Mouse (Mus musculus) lung, embryonic 15.5 days (tissue): ENCODE measurements around the gene Mapkapk3. TPM values are rescaled to one million over a fixed set of nuclear protein-coding genes. Genes with fewer than 3 reads are reported as not detected.
A peak's percentile ranks its signal among the peaks of the same experiment; 100 is the strongest.
"Not testable (repeated sequence)": the region's sequence is repeated elsewhere in the genome, so short reads cannot be mapped to it uniquely, and the experiment has no call there.

Experiments used
- ATAC-seq: fragments of 200-750 bp; cut with Nextera tagmentation; 2 replicates; pipeline ENCODE4 v1.8.0; 2017; ENCODE audit warnings: moderate number of reproducible peaks, borderline replicate concordance; ENCODE audit not compliant: low FRiP score, low TSS enrichment; ENCODE audit errors: extremely low read depth
- H3K27ac ChIP-seq: fragments of 300-500 bp; sonication (generic); 2 replicates; pipeline ENCODE4 v1.5.1; 2015; ENCODE audit warnings: moderate library complexity, mild to moderate bottlenecking, inconsistent platforms
- H3K27me3 ChIP-seq: fragments of 300-500 bp; sonication (generic); 2 replicates; pipeline ENCODE4 v1.6.1; 2015; ENCODE audit warnings: inconsistent platforms
- H3K36me3 ChIP-seq: fragments of 300-500 bp; sonication (generic); 2 replicates; pipeline ENCODE4 v1.6.1; 2015; ENCODE audit warnings: inconsistent platforms
- H3K4me1 ChIP-seq: fragments of 300-500 bp; sonication (generic); 2 replicates; pipeline ENCODE4 v1.6.1; 2015; ENCODE audit warnings: inconsistent platforms
- H3K4me2 ChIP-seq: fragments of 300-500 bp; sonication (generic); 2 replicates; pipeline ENCODE4 v1.6.1; 2015; ENCODE audit warnings: inconsistent platforms, mild to moderate bottlenecking, moderate library complexity
- H3K4me3 ChIP-seq: fragments of 300-500 bp; sonication (generic); 2 replicates; pipeline ENCODE4 v1.5.1; 2015; ENCODE audit warnings: mild to moderate bottlenecking, inconsistent platforms
- H3K9ac ChIP-seq: fragments of 300-500 bp; sonication (generic); 2 replicates; pipeline ENCODE4 v1.6.1; 2015; ENCODE audit warnings: inconsistent platforms
- H3K9me3 ChIP-seq: fragments of 300-500 bp; sonication (generic); 2 replicates; pipeline ENCODE4 v1.6.1; 2016; ENCODE audit warnings: inconsistent platforms
- WGBS: fragments of 180-500 bp; shearing (Covaris S2); methylation state at CpG from one replicate; pipeline ENCODE4 v1.1.7; 2015; 5-methylcytosine and 5-hydroxymethylcytosine counted together
- polyA plus RNA-seq: library from polyadenylated mRNA; unstranded; fragments of >200 nt; fragmentation: Nextera tagmentation; extraction: Ambion mirVana; gene quantifications from 2 replicates; pipeline ENCODE4 v1.2.1, GENCODE M21; 2015

Gene Mapkapk3
- polyA plus RNA-seq, 1 experiment from 2014 or later: 17.8 TPM

- Histone ChIP-seq H3K4me1 (peaks cover 49% of the 10 kb centered on the region), H3K27ac (peak overlapping the region; percentile 92)
- not testable (repeated sequence) for H3K9me3 ChIP-seq, H3K27me3 ChIP-seq, H3K9ac ChIP-seq, H3K4me3 ChIP-seq, H3K36me3 ChIP-seq, ATAC-seq, H3K4me2 ChIP-seq
- 95% methylated on average over 1 of the region's 1 CpGs for WGBS
Observed at GRCm38 (mm10) chr9:107306673-107307072, 17.0 kb upstream of the Mapkapk3 start.

GRCm38 (mm10) chr9:107305601-107306542, 16.2 kb upstream of the Mapkapk3 start:
- no peaks in the 10 kb centered on the region for H3K9me3 ChIP-seq
- peaks cover 8% of the 10 kb centered on the region; the same call in 1 of the 2 replicates for H3K36me3 ChIP-seq
- H3K4me2 ChIP-seq: peak overlapping the region; percentile 29; the same call in 1 of the 2 replicates
- H3K27me3 ChIP-seq: no peaks in the 10 kb centered on the region
- 37% methylated on average over 13 of the region's 13 CpGs for WGBS
- peaks cover 49% of the 10 kb centered on the region for H3K4me1 ChIP-seq
- H3K4me3 ChIP-seq: no peak overlapping the region
- H3K27ac ChIP-seq: peak overlapping the region; percentile 92
- no peak overlapping the region for H3K9ac ChIP-seq
- ATAC-seq: no peak

GRCm38 (mm10) chr9:107305012-107305411, 15.3 kb upstream of the Mapkapk3 start:
- Histone ChIP-seq H3K4me3 (no peak overlapping the region), H3K9ac (no peak overlapping the region), H3K9me3 (no peaks in the 10 kb centered on the region), H3K4me2 (no peak overlapping the region), H3K27me3 (no peaks in the 10 kb centered on the region), H3K4me1 (peaks cover 49% of the 10 kb centered on the region), H3K27ac (peak overlapping the region; percentile 92), H3K36me3 (peaks cover 16% of the 10 kb centered on the region; the same call in 1 of the 2 replicates)
- WGBS: 68% methylated on average over 4 of the region's 4 CpGs
- ATAC-seq: no peak

GRCm38 (mm10) chr9:107304383-107304782, 14.7 kb upstream of the Mapkapk3 start:
- Histone ChIP-seq H3K9me3 (no peaks in the 10 kb centered on the region), H3K4me1 (peaks cover 49% of the 10 kb centered on the region), H3K27me3 (no peaks in the 10 kb centered on the region), H3K4me2 (no peak overlapping the region), H3K36me3 (peaks cover 16% of the 10 kb centered on the region; the same call in 1 of the 2 replicates), H3K9ac (no peak overlapping the region), H3K4me3 (no peak overlapping the region), H3K27ac (no peak overlapping the region)
- WGBS: 94% methylated on average over 3 of the region's 3 CpGs
- no peak for ATAC-seq

- Histone ChIP-seq H3K4me1 (peaks cover 53% of the 10 kb centered on the region), H3K4me3 (no peak overlapping the region), H3K9ac (no peak overlapping the region), H3K9me3 (no peaks in the 10 kb centered on the region), H3K4me2 (no peak overlapping the region), H3K36me3 (peaks cover 16% of the 10 kb centered on the region; the same call in 1 of the 2 replicates), H3K27ac (no peak overlapping the region), H3K27me3 (no peaks in the 10 kb centered on the region)
- 82% methylated on average over 5 of the region's 5 CpGs for WGBS
- ATAC-seq: no peak
Observed at GRCm38 (mm10) chr9:107303900-107304299, 14.2 kb upstream of the Mapkapk3 start.

GRCm38 (mm10) chr9:107303121-107303820, 13.6 kb upstream of the Mapkapk3 start:
- Histone ChIP-seq H3K9me3 (no peaks in the 10 kb centered on the region), H3K4me1 (peaks cover 55% of the 10 kb centered on the region), H3K27me3 (no peaks in the 10 kb centered on the region), H3K4me2 (no peak overlapping the region), H3K27ac (peak overlapping the region; percentile 43), H3K4me3 (no peak overlapping the region), H3K36me3 (peaks cover 16% of the 10 kb centered on the region; the same call in 1 of the 2 replicates), H3K9ac (no peak overlapping the region)
- no peak for ATAC-seq
- 64% methylated on average over 9 of the region's 9 CpGs for WGBS

GRCm38 (mm10) chr9:107302592-107302991, 12.9 kb upstream of the Mapkapk3 start:
- no peak overlapping the region for H3K9ac ChIP-seq
- 49% methylated on average over 7 of the region's 7 CpGs for WGBS
- H3K4me2 ChIP-seq: no peak overlapping the region
- no peaks in the 10 kb centered on the region for H3K27me3 ChIP-seq
- H3K36me3 ChIP-seq: peaks cover 16% of the 10 kb centered on the region; the same call in 1 of the 2 replicates
- H3K9me3 ChIP-seq: no peaks in the 10 kb centered on the region
- no peak overlapping the region for H3K4me3 ChIP-seq
- ATAC-seq: no peak
- peak overlapping the region; percentile 43 for H3K27ac ChIP-seq
- peaks cover 55% of the 10 kb centered on the region for H3K4me1 ChIP-seq

- WGBS: 73% methylated on average over 17 of the region's 17 CpGs
- ATAC-seq: no peak
- no peaks in the 10 kb centered on the region for H3K9me3 ChIP-seq
- no peak overlapping the region for H3K4me2 ChIP-seq
- H3K9ac ChIP-seq: no peak overlapping the region
- H3K4me1 ChIP-seq: peaks cover 51% of the 10 kb centered on the region
- peaks cover 16% of the 10 kb centered on the region; the same call in 1 of the 2 replicates for H3K36me3 ChIP-seq
- H3K27ac ChIP-seq: peak overlapping the region; percentile 43
- no peak overlapping the region for H3K4me3 ChIP-seq
- H3K27me3 ChIP-seq: no peaks in the 10 kb centered on the region
Observed at GRCm38 (mm10) chr9:107301554-107302331, 12.1 kb upstream of the Mapkapk3 start.

GRCm38 (mm10) chr9:107300224-107300973, 10.7 kb upstream of the Mapkapk3 start:
- WGBS: 88% methylated on average over 30 of the region's 30 CpGs
- Histone ChIP-seq H3K27ac (no peak overlapping the region), H3K4me3 (no peak overlapping the region), H3K27me3 (no peaks in the 10 kb centered on the region), H3K9ac (no peak overlapping the region), H3K4me2 (no peak overlapping the region), H3K4me1 (peaks cover 47% of the 10 kb centered on the region), H3K36me3 (peaks cover 16% of the 10 kb centered on the region; the same call in 1 of the 2 replicates), H3K9me3 (no peaks in the 10 kb centered on the region)
- no peak for ATAC-seq

GRCm38 (mm10) chr9:107299783-107300182, 10.1 kb upstream of the Mapkapk3 start:
- Histone ChIP-seq H3K9ac (no peak overlapping the region), H3K27ac (no peak overlapping the region), H3K4me1 (peaks cover 44% of the 10 kb centered on the region)

More at GRCm38 (mm10) chr9:107299783-107300182, 10.1 kb upstream of the Mapkapk3 start:
- no peaks in the 10 kb centered on the region for H3K9me3 ChIP-seq
- 0 out of 2 replicates have a peak overlapping the region, but pooled peaks have one; percentile 92 for H3K4me2 ChIP-seq
- H3K4me3 ChIP-seq: no peak overlapping the region
- peaks cover 16% of the 10 kb centered on the region; the same call in 1 of the 2 replicates for H3K36me3 ChIP-seq
- no peak for ATAC-seq
- 84% methylated on average over 7 of the region's 7 CpGs for WGBS
- H3K27me3 ChIP-seq: no peaks in the 10 kb centered on the region
